Mouse (Mus musculus): ENCODE results near the gene Zfp14.

Gene Zfp14

GRCm38 (mm10) chr7:30050882-30051548 lies at the start of gene Zfp14:
Gene Zfp14, minus strand, starts transcription at chr7:30051380.
- DNase-seq: peak; percentile 90 to 91

DNA sequence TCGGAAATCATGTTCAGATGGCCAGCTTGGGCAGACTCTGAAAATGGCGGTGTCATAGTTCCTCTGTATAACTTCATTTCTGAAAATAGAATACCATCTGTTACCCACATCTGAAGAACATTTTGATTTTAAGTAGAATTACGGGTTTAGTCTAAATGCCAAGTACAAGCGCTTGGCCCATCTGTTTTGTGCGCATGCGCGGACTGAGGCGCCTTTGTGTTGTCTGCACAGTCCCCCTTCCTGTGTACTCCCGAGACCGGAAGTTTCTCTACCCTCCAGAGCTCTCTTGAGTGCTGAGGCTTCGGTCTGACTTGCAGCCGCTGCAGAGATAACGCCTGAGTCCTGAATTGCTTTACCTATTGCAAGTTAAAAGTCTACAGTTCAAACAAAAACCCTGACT lies 48.1 kb upstream of the Zfp14 start:
- DNase-seq: peak; percentile 69 to 84

DNA sequence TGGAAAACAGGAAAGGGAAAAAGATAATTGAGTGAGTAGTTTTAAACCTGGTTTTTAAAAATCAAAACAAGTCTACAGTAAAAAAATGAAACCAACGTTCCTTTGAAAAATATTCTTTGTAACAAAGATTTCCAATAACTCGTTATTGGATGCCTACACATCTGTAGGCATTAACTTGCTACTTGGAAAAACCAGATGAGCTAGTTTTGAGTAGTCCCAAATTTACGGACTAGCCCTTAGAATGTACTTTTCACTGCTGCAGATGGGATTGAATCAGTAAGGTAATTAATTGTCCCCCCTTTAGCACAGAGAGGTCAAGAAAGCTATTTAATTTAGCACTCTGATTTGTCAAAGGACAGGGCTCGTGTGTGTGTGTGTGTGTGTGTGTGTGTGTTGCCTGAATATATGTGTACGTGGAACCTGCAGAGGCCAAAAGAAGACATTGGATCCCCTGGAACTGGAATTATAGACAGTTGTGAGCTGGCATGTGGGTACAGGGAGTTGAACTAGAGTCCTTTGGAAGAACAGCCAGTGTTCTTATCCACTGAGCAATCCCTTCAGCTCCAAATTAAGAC lies 44.5 kb upstream of the Zfp14 start:
- no peak for DNase-seq

- DNase-seq: peak; percentile 90 to 91
Observed at GRCm38 (mm10) chr7:30094646-30095429, 43.7 kb upstream of the Zfp14 start, which contains the start of gene Zfp260. Gene Zfp260, plus strand, starts transcription at chr7:30094777.

- DNase-seq: no peak
Observed at GRCm38 (mm10) chr7:30093918-30094415, 42.8 kb upstream of the Zfp14 start.

DNA sequence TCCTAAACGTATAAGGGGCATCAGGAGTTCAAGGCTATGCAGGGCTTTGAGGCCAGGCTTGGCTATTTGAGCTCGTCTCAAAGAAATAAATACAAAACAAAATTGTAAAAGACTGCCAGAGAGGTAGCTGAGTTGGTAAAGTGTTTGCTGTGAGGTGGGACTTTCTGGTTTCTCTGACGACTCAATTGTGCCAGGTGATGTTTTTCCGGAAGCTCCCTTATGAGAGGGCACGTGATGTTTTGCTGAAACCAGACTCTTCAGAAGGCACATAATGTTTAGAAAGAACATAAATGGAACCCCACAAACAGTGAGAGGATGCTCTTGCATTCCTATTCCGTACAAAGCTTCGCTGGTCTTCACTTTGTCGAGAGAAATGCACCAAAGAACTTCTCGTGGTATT lies 41.5 kb upstream of the Zfp14 start:
- no peak for DNase-seq

- DNase-seq: no peak
Observed at GRCm38 (mm10) chr7:30090970-30091585, 39.9 kb upstream of the Zfp14 start.

DNA sequence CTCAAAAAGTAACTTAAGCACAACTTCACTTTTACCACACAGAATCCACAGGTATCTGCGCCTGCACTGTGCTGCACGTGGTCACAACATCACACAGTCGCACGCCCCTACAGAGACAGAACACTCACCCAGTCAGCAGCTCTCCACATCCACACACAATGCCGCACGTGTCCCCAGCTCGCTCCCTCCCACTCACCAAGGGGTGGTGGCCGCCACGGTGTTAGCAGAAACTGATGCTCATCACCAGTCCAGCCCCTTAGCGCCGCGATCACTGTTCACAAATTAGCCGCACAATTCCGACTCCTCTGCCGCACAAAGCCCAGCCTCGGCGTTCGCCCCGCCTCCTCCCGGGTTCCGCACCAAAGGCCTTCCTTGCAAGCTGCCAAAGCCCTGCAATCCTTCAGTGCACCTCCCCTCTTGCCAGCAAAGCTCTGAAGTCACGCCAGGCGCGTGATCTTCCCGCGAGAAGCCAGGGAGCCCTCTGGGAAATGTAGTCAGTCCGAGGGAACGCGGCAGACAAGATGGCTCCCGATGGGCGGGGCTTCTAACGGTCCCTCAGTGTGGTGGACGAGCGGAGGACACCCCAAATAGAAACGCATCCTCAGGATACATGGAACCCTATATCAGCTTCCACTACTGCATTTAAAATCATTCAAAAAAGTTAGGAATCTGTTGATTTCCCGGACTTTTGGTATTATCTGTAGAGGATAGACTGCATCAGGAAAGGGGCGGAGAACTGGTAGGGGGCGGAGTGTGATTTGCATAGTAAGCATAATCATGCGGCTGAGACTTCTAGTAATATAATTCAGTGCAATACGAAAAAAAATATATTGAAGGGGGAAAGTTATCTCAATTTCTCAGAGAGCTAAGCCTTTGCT lies 39.2 kb upstream of the Zfp14 start, which contains the start of the genes Gm26920 and Zfp566:
Gene Gm26920 (minus strand): TSS at position 319 of the 878 bp plus-strand sequence.
Gene Zfp566 (minus strand): TSS at position 436 of the 878 bp plus-strand sequence.
- peak; percentile 92 to 97 for DNase-seq

DNA sequence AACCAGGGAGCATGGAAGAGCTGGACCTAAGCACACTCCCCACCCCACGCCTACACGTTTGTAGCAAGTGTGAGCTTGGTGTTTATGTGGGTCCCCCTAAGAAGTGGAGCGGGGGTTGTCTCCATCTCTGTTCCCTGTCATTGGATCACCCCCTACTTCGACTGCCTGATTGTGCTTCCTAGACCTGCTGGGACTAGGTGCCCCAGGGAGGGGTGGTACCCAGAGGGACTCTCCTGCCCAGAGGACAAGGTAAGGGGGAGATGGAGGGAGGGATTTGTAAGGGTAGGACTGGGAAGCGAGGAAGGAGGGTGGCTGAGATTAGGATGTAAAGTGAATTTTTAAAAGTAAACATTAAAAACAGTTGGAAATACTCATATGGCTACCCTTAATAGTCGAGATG lies 38.2 kb upstream of the Zfp14 start:
- DNase-seq: peak in 1 of 2 experiments; percentile 25

- DNase-seq: no peak
Observed at GRCm38 (mm10) chr7:30086524-30086923, 35.3 kb upstream of the Zfp14 start.

DNA sequence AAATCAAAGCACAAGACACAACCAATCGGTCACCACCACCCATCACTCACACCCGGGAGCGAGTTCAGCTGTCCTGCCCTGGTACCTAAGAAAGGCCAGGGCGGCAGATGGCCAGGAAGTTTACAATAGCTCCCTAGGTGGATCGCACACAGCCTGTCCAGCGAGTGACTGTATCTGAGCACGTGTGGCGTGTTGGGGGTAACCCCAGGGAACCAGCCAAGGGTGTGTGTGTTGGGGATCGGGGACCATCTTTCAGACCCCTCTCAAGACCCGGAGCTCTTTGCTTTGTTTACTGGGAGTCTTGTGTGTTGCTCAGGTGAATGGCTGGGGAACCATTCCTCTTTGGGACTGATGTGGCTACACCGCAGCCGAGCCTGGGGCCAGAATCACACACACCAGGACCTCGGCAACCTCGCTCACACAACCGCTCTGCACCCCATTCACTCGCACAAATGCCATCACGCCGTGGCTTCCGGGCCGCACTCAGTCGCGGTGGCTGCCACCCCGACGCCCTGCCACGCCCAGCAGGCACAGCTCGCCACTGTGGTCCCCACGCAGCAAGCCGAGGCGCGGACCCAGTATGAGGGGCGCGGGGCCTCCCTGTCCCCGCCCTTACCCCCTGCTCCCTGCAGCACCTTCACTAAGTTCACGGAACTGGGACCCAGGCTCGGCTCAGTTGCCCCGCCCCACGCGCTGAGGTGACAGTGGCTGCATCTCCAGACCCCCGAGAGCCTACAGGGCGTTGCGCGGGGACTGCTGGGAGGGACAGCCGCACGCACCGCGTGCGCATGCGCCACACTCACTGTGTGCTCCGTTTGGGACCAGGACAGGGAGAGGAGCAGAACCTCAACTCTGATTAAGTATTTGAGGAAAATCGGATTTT lies 21.2 kb upstream of the Zfp14 start, which contains the start of gene Zfp82:
Gene Zfp82 (minus strand): TSS at position 755 of the 883 bp plus-strand sequence.
- peak; percentile 89 to 92 for DNase-seq

DNA sequence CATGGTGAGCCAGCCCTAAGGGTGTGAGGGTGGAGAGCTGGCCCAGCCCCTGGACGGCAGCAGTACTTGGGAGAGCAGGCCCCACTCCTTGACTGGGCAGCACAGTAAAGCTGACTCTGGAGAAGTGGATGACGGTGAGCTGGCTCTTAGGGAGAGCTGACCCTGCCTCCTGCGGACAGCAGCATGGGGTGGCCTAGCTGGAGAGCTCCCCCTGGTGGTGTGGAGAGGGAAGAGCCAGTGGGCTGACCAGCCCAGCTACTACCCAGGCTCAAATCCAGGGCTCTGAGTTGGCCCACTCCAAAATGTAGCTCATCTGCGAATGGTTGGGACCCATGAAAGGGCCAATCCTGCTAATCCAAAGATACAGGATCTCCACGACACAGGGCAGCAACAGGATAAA lies 13.4 kb upstream of the Zfp14 start:
- DNase-seq: no peak

GRCm38 (mm10) chr7:30062478-30062877 lies 11.3 kb upstream of the Zfp14 start:
- DNase-seq: peak; percentile 26 to 34

- DNase-seq: no peak
Observed at GRCm38 (mm10) chr7:30060341-30060740, 9.2 kb upstream of the Zfp14 start.

DNA sequence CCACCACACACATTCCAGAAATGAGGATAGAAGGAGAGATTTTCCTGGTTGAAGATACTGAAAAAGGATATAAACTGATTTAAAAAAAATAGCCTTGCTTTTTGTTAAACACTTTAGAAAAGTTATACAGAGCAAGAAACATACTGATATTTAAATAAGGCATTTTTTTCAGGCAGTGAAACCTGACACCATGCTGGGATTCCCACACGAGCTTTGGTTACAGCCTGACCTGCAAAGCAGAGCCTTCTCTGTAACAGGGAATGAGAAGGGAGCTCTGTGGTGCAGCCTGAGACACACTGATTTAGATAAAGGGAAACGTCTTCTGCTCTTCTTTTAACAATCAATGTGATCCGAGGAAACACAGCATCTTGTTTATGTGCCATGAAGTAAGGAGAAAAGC lies 2.4 kb upstream of the Zfp14 start:
- DNase-seq: no peak

GRCm38 (mm10) chr7:30048126-30048525 lies 3.1 kb downstream of the Zfp14 start:
- DNase-seq: no peak

DNA sequence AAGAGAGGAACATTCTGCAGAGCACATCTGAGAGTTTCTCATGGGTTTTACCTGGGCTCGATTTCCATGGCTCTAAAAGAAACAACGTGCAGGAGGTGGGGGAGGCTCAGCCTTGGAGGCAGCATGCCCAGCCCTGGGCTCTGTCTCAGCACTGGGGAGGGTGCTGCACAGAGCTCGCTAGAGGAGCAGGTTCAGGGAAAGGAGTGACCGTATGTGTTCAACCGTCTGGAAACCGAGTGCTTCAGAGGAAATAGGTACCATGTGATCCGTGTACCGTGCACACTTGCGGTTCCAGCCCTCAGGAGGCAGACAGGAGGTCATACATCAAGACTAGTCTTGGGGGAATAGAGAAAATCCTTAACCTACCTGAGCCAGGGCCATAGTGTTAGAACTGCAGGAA lies 6.8 kb downstream of the Zfp14 start:
- DNase-seq: no peak

DNA sequence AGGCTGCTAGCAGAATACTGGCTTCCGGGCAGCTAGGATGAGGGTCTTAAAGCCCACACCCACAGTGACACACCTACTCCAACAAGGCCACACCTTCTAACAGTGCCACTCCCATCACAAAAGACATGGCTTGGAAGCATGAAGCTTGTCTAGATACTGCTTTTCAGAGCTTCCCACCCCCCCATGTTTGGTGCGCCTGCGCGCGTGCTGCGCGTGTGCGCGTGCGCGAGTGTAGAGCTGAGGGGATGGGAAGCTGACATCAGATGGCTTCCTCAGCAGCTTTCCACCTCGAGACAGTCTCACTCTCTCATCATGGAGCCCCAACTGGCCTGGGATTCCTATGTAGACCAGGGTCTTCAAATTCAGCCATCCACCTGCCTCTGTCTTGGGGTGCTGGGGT lies 16.8 kb downstream of the Zfp14 start:
- DNase-seq: no peak

- no peak for DNase-seq
Observed at GRCm38 (mm10) chr7:30031379-30031778, 19.8 kb downstream of the Zfp14 start.

DNA sequence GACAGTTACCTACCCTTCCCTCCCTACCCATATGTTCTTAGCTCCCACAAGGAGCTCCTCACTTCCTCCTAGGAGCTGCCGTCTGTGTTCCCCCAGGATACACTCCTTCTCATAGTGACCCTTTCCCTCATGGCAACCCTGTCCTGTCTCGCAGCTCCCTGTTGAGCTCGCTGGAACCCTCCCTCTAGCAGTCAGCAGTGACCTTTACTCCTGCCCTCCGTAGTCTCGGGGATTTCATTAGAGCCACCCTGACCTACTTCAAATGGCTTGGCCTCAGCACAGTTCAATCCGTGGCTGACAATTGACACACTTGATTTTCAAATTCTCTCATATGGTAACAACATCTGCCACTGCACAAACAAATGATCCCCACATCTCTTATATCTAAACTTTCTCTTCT lies 20.5 kb downstream of the Zfp14 start:
- no peak for DNase-seq

GRCm38 (mm10) chr7:30028572-30028971 lies 22.6 kb downstream of the Zfp14 start:
- DNase-seq: no peak
